Mouse (Mus musculus): Measurements from ENCODE around the gene Osm. TPM values are rescaled to one million over a fixed set of nuclear protein-coding genes. Genes with fewer than 3 reads are reported as not detected.

Osm gene
- not detected for polyA plus RNA-seq (2014; fragmentation: Illumina TruSeq; extraction: RNeasy Lipid Tissue Mini Kit (QIAGEN cat#74804); ENCODE audit: low read depth, low replicate concordance)

GRCm38 (mm10) chr11:4235665-4236545 is at the start of gene Osm:
Osm (plus strand) TSS chr11:4236420.

GRCm38 (mm10) chr11:4186486-4187317 is 49.5 kb upstream of the Osm start, which contains the start of gene Tbc1d10a:
Tbc1d10a (plus strand) TSS chr11:4186789.

GRCm38 (mm10) chr11:4217914-4218629 is 18.1 kb upstream of the Osm start, which contains the start of gene Castor1:
Castor1 (plus strand) TSS chr11:4218225.

GRCm38 (mm10) chr11:4256846-4257607 is 20.8 kb downstream of the Osm start, which contains the start of gene Lif:
Lif (plus strand) TSS chr11:4257557.

Other genes with a start within 250 kb of the Osm start
- 0.64 TPM for gene Sec14l4, start 205.0 kb upstream of the Osm start, polyA plus RNA-seq (2014; fragmentation: Illumina TruSeq; extraction: RNeasy Lipid Tissue Mini Kit (QIAGEN cat#74804); ENCODE audit: low read depth, low replicate concordance)
- gene Sec14l3, start 171.6 kb upstream of the Osm start, polyA plus RNA-seq (2014; fragmentation: Illumina TruSeq; extraction: RNeasy Lipid Tissue Mini Kit (QIAGEN cat#74804); ENCODE audit: low read depth, low replicate concordance), result 0.64 TPM
- 3.5 TPM for gene Mtfp1, start 141.0 kb upstream of the Osm start, polyA plus RNA-seq (2014; fragmentation: Illumina TruSeq; extraction: RNeasy Lipid Tissue Mini Kit (QIAGEN cat#74804); ENCODE audit: low read depth, low replicate concordance)
- gene Sec14l2, start 113.0 kb upstream of the Osm start, polyA plus RNA-seq (2014; fragmentation: Illumina TruSeq; extraction: RNeasy Lipid Tissue Mini Kit (QIAGEN cat#74804); ENCODE audit: low read depth, low replicate concordance), result 1.4 TPM
- 0.78 TPM for gene Rnf215, start 101.2 kb upstream of the Osm start, polyA plus RNA-seq (2014; fragmentation: Illumina TruSeq; extraction: RNeasy Lipid Tissue Mini Kit (QIAGEN cat#74804); ENCODE audit: low read depth, low replicate concordance)
- gene Ccdc157, start 76.1 kb upstream of the Osm start, polyA plus RNA-seq (2014; fragmentation: Illumina TruSeq; extraction: RNeasy Lipid Tissue Mini Kit (QIAGEN cat#74804); ENCODE audit: low read depth, low replicate concordance), result 10.2 TPM
- gene Sf3a1, start 76.1 kb upstream of the Osm start, polyA plus RNA-seq (2014; fragmentation: Illumina TruSeq; extraction: RNeasy Lipid Tissue Mini Kit (QIAGEN cat#74804); ENCODE audit: low read depth, low replicate concordance), result 19.3 TPM
- gene Tbc1d10a, start 49.6 kb upstream of the Osm start, polyA plus RNA-seq (2014; fragmentation: Illumina TruSeq; extraction: RNeasy Lipid Tissue Mini Kit (QIAGEN cat#74804); ENCODE audit: low read depth, low replicate concordance), result not detected
- gene Castor1, start 18.2 kb upstream of the Osm start, polyA plus RNA-seq (2014; fragmentation: Illumina TruSeq; extraction: RNeasy Lipid Tissue Mini Kit (QIAGEN cat#74804); ENCODE audit: low read depth, low replicate concordance), result 0.13 TPM
- 0.06 TPM for gene Lif, start 21.1 kb downstream of the Osm start, polyA plus RNA-seq (2014; fragmentation: Illumina TruSeq; extraction: RNeasy Lipid Tissue Mini Kit (QIAGEN cat#74804); ENCODE audit: low read depth, low replicate concordance)
- gene Hormad2, start 204.7 kb downstream of the Osm start, polyA plus RNA-seq (2014; fragmentation: Illumina TruSeq; extraction: RNeasy Lipid Tissue Mini Kit (QIAGEN cat#74804); ENCODE audit: low read depth, low replicate concordance), result 39.8 TPM